Mouse (Mus musculus): ENCODE data around the gene Gm2163.
"Not testable (repeated sequence)": the region's sequence is repeated elsewhere in the genome, so short reads cannot be mapped to it uniquely, and the experiment has no call there.

Gene Gm2163

DNA sequence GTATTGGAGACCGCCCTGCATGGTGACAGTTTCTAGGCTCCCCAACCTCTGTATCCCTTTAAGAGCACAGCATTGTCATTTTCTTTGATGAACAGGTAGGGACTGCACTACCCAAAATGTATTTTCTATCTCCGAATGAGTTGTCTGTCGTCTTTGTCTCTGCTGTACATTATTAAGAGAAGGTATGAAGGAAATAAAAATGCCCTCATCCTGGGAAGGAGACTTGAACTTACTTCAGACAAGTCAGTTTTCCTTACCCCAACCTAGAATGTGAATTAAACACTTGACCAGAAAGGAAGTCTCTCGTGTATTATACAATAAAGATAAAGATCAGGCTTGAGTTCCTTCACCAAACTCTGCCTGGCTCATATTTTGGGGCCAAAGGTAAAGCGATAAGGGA lies at the start of gene Gm2163:
Gm2163 (plus strand) TSS at position 301 of the 400 bp plus-strand sequence.
- CTCF ChIA-PET, POLR2A ChIA-PET: not testable (repeated sequence)

DNA sequence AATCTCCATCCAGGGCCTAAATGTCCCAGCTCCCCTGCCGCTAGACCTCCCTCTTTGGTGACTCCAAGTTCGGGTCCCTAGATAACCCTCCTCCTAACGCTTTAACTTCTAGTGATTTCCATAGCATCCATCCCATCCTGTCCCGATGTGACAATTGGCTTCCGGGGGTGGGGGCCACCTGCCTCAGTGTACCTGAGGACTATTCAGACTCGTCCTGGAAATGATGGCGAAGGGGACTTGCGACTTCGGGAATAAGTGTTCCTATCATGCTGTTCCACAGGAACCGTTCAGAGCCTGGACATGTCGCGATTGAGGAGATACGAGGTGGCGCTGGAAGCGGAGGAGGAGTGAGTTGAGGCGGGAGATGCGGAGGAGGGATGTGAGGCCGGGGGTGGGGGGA lies 27.5 kb upstream of the Gm2163 start, which contains the start of gene Gm21586:
Gm21586 (plus strand) TSS at position 301 of the 400 bp plus-strand sequence.
- CTCF ChIA-PET, POLR2A ChIA-PET: not testable (repeated sequence)

DNA sequence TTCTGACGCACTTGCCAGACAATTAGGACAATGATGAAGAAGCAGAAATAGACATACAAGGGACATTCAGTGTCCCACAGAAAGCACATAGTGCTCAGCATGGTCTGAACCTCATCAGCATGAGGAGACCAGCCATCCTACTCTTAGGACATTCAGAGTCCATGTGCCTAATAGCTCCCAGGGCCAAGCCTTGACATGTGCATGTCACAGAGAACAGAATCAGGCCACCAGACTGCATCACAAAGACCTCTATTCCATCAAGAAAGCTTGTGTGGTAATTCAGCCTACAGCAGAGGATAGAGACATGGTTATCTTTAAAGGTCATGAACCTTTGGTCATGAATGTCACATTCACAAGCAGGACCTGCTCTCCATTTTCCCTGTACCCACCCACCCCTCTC lies 61.5 kb downstream of the Gm2163 start, which contains the start of gene Fam205a2:
Fam205a2 (minus strand) TSS at position 101 of the 400 bp plus-strand sequence.
- POLR2A ChIA-PET, CTCF ChIA-PET: not testable (repeated sequence)

DNA sequence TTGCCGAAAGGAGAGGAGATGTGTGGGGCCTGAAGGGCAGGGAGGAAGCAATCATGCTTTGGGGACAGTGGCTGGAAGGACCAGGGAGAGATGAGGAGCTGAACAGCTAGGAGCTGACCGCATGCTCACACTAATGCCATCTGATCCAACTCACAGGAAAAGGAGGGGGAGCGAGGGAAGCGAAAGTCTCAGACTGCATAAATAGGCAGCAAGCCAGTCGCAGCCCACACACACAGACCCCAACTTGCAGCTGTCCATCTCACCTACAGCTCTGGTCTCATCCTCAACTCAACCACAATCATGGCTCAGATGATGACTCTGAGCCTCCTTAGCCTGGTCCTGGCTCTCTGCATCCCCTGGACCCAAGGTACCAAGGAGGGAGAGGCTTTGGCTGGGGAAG lies 145.3 kb downstream of the Gm2163 start, which contains the start of gene Gm10591:
Gm10591 (plus strand) TSS at position 301 of the 400 bp plus-strand sequence.
- CTCF ChIA-PET, POLR2A ChIA-PET: not testable (repeated sequence)

DNA sequence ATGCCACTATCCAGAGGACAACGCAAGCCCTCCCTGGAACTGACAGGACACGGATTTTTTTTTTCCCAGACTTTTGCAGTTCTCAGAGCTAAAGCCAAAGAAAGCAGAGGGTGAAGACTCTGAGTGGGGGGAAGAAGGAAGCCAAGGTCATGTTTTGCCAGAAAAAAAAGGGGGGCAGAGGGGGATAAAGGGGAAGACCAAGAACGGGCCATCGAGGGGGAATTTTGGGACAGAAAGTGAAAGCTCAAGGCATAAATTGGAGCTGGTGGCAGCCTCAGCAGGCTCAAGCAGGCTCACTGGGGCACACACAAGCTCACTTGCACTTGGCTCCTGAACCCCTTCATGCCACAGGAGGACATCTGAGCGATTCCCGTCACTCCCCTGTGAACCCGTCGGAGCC lies 162.9 kb downstream of the Gm2163 start, which contains the start of gene Gm2564:
Gm2564 (plus strand) TSS at position 301 of the 400 bp plus-strand sequence.
- POLR2A ChIA-PET, CTCF ChIA-PET: not testable (repeated sequence)

Data from embryonic stem cell, embryonic (primary cell).